Mouse (Mus musculus): ENCODE data around the gene Pygl. TPM values are rescaled to one million over a fixed set of nuclear protein-coding genes. Genes with fewer than 3 reads are reported as not detected.

Pygl gene
- total RNA-seq, 2 experiments from 2014 or later, result 4.1 to 7.1 TPM

- DNase-seq, result no peak
- intact Hi-C loops (cut with DNase I), result no loop called here
Measured at GRCm38 (mm10) chr12:70164741-70165140, 66.5 kb downstream of the Pygl start.

GRCm38 (mm10) chr12:70161057-70161456, 70.2 kb downstream of the Pygl start:
- no peak for DNase-seq
- intact Hi-C loops (cut with DNase I), result no loop called here

GRCm38 (mm10) chr12:70157292-70158066, 73.8 kb downstream of the Pygl start:
- no peak for DNase-seq
- intact Hi-C loops (cut with DNase I), result no loop called here

GRCm38 (mm10) chr12:70156222-70156621, 75.1 kb downstream of the Pygl start:
- no peak for DNase-seq
- intact Hi-C loops (cut with DNase I), result no loop called here

- intact Hi-C loops (cut with DNase I), result no loop called here
- DNase-seq, result no peak
Measured at GRCm38 (mm10) chr12:70153842-70154241, 77.4 kb downstream of the Pygl start, which contains the start of gene Abhd12b. TSS of gene Abhd12b (plus strand) at chr12:70154142.

- no peak for DNase-seq
Measured at GRCm38 (mm10) chr12:70148631-70149265, 82.5 kb downstream of the Pygl start.

GRCm38 (mm10) chr12:70147986-70148630, 83.2 kb downstream of the Pygl start:
- DNase-seq, result no peak
- intact Hi-C loops (cut with DNase I), result loop anchor here (5.0 kb wide), 1 partner anchor 391 kb away; no protein-coding TSS in a partner anchor

More at GRCm38 (mm10) chr12:70148631-70149265, 82.5 kb downstream of the Pygl start:
- intact Hi-C loops (cut with DNase I), result loop anchor here (5.0 kb wide), 1 partner anchor 391 kb away; no protein-coding TSS in a partner anchor

GRCm38 (mm10) chr12:70145586-70145985, 85.7 kb downstream of the Pygl start:
- DNase-seq, result no peak
- intact Hi-C loops (cut with DNase I), result loop anchor here (2.0 to 5.0 kb wide), 3 partner anchors 33 to 388 kb away; partner anchors contain the start of gene Nin

- intact Hi-C loops (cut with DNase I), result loop anchor here (2.0 to 5.0 kb wide), 3 partner anchors 32 to 388 kb away; partner anchors contain the start of gene Nin
- peak; percentile 64 to 66 for DNase-seq
Measured at GRCm38 (mm10) chr12:70144637-70145448, 86.4 kb downstream of the Pygl start.

- peak in 1 of 2 experiments; percentile 32 for DNase-seq
- intact Hi-C loops (cut with DNase I), result loop anchor here (2.0 kb wide), 2 partner anchors 31 to 81 kb away; partner anchors contain the start of gene Nin
Measured at GRCm38 (mm10) chr12:70144106-70144587, 87.1 kb downstream of the Pygl start.

GRCm38 (mm10) chr12:70140993-70141576, 90.2 kb downstream of the Pygl start:
- intact Hi-C loops (cut with DNase I), result no loop called here

More at GRCm38 (mm10) chr12:70140993-70141576, 90.2 kb downstream of the Pygl start:
- no peak for DNase-seq

Other genes starting within 250 kb of the Pygl start
- 10 to 100 TPM; 25.5 TPM for gene Sav1, start 244.5 kb downstream of the Pygl start, total RNA-seq (2021)
- 10 to 100 TPM; 16.6 to 19.7 TPM for gene Nin, start 117.8 kb downstream of the Pygl start, total RNA-seq (2021)
- gene Abhd12b, start 77.3 kb downstream of the Pygl start, total RNA-seq (2021), result not detected
- under 1 TPM in 1 of 2 experiments, not detected in 1; 0.16 TPM for gene Trim9, start 116.1 kb upstream of the Pygl start, total RNA-seq (2021)
- gene Tmx1, start 221.6 kb upstream of the Pygl start, total RNA-seq (2021), result 10 to 100 TPM; 37.7 to 38.6 TPM

Data from heart, postnatal 36 days (tissue).